Mouse (Mus musculus): ENCODE measurements around the gene Bbs1.
"Not testable (repeated sequence)": the region's sequence is repeated elsewhere in the genome, so short reads cannot be mapped to it uniquely, and the experiment has no call there.

Bbs1 gene

DNA sequence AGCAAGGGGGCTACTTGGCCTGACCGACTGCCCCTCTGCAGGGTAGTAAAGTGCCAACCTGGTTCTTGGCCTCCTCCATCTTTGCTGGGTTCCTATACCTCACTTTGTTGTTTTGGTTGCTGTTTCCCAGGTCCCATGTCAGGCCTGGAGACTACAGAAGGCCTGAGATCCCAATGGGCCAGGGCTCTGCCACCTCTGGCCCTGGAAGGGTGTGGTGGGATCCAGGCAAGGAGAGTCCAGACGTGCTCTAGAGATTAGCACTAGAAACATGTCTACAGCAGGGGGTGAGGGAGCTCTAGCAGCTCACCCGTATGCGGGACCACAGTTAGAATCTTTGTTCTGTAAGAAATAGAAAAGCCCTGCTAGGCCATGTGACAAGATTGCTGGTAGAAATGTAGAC, 22.5 kb downstream of the Bbs1 start:
- DNase-seq (ENCODE audit: low spot score), result no peak

DNA sequence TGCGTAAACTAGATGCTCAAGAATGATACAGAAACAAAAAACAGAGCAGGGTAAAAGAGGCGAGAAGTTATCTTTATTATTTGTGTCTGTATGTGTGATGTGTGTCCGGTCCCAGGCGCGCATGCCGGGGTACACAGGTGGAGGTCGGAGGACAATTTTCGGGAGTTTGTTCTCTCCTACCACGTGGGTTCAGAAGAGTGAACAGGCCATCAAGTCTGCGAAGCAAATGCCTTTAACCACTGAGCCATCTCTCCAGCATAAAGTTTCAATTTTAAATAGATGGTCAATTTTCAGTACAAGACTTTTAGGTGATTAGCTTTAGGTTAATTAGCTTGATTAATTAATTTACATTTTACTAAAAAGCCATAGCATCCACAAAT, 27.1 kb downstream of the Bbs1 start:
- DNase-seq (ENCODE audit: low spot score), result no peak

DNA sequence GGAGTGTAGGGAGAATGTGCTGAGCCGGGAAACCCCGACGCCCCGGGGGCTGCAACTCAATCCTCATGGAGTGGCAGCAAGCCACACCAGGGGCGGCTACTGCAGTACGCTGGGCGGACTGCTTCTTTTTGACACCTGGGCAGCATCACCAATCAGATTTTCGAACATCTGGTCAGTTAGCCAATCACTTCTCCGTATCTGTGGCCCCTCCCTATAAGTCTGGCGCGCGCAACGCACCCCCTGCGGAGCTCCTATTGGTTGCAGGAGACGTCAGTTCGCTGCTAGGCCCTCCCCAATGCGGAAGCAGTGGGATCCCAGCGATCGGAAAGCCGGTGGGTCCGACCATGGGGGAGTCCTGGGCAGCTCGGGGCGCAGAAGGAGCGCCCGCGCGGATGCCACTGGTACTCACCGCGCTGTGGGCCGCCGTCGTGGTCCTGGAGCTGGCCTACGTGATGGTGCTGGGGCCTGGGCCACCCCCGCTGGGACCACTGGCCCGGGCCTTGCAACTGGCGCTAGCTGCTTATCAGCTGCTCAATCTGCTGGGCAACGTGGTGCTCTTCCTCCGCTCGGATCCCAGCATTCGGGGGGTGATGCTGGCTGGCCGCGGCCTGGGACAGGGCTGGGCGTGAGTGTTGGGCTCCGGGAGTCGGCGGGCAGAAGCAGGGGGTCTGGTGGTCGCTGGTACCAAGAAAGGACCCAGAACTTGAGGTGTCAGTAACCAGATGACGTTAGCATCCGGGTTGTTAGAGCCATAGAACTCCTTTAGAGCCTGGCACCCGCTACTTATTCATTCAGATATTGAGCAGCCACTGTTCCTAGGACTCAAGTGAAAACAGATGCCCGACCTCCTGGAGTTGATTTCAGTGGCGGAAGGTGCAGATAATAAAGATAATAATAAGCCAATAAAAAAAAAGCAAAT, 27.8 kb downstream of the Bbs1 start, which contains the start of gene Zdhhc24:
Gene Zdhhc24, plus strand, starts transcription at position 264 of the 919 bp plus-strand sequence.
- peak; percentile 95 for DNase-seq (ENCODE audit: low spot score)

DNA sequence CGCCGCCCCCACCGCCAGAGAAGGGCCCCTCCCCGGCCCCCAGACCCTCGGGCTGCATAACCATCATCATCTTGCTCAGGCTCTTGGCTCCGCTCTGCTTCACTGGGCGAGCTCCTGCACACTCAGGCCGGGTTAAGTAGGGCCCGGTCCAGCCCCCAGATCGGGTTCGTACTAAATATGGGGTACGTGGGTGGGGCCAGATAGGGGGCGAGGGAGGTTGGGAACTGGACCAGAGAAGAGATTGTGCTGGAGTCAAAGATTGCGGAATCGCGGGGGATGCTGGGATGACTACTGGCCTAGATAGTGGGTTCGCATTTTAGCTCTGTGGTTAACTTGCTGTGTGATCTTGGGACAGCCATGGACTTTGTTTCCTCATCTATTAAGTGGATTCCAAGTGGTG, 28.6 kb downstream of the Bbs1 start, which contains the start of gene Actn3:
Gene Actn3, minus strand, starts transcription at position 125 of the 400 bp plus-strand sequence.
- DNase-seq (ENCODE audit: low spot score), result peak; percentile 38

DNA sequence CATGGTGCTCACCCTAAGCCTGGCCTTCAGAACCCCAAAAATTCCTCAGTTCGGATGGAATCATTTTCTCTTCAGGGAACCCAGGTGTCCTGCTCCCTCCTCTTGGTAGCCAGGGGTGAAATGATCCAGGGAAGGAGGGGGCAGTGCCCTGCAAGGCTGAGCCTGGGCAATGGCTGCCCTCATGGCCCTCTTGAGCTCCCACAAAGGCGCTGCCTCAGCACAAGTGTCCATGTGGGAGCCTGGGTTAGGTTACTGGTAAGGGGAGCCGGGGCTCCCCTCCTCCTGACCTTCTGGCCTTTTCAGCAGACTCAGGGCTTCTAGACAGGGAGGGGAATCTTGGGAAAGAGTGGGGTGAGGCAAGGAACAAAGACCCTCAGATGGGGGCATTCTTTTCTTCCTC, 29.7 kb downstream of the Bbs1 start:
- DNase-seq (ENCODE audit: low spot score), result no peak

DNA sequence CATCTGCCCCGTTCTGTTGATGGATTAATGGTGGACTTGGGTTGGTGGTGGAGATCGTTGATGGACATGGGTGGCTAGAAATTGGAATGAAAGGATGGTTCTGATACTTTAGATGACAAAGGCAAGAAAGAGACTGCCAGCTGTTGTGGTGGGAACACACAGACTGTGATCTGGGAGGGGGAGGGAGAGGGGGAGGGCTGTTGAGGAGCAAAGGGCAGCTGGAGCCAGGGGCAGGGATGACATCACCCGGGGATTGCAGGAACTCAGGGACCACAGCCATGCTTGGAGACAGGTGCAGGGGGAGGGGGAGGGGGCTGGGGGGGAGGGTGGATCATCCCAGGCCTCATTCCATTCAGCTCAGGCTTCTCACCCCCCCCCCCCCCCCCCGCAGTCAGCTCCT, 30.2 kb downstream of the Bbs1 start:
- no peak for DNase-seq (ENCODE audit: low spot score)

DNA sequence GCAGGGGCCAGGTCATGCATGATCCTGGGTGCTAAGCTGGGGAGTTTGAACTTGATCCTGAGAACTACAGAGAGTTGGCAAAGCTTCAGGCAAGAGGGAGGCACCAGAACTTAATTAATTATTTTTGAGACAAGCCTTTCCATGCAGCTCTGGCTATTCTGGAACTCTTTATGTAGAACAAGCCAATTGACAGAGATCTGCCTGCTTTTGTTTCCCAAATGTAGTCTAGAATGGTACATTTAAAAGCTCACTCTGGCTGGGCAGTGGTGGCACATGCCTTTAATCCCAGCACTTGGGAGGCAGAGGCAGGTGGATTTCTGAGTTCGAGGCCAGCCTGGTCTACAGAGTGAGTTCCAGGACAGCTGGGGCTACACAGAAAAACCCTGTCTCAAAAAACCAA, 31.8 kb downstream of the Bbs1 start:
- not testable (repeated sequence) for DNase-seq (ENCODE audit: low spot score)

DNA sequence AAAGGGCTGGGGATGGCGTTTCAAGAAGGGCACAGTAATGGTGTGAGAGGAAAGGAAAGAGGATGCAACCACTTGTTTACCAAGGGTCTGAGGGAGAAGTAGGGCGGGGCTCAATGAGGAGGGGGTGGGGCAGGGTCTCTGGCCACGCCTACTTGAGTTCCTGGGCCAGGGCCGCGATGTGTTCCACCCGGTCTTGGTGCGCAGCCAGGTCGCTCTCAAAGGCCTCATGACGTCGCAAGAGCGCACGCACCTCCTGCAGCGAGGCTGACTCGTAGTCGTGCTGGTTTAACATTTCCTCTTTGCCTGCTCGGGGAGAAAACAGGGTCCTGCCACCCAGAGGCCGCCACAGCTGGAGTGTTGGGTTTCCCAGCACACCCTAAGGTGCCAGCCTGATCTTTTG, 41.3 kb downstream of the Bbs1 start:
- DNase-seq (ENCODE audit: low spot score), result peak; percentile 28

DNA sequence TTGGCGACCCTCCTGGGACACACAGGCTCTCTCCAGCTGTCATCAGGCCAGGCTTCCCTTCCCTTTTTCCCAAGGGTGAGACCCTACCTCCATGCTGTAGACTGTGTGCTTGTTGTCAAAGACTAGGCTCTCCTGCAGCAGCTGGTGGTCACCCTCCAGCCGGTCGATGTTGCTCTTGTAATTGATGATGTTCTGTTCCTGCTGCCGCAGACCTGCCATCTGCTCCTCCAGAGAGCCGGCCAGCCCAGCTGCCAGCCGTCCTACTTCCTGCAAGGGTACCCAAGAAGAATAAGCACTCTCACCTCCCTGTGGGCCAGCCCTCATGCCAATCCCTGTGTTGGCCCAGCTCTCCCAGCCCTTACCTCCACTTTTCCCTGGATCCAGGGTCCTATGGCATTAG, 43.4 kb downstream of the Bbs1 start:
- no peak for DNase-seq (ENCODE audit: low spot score)

DNA sequence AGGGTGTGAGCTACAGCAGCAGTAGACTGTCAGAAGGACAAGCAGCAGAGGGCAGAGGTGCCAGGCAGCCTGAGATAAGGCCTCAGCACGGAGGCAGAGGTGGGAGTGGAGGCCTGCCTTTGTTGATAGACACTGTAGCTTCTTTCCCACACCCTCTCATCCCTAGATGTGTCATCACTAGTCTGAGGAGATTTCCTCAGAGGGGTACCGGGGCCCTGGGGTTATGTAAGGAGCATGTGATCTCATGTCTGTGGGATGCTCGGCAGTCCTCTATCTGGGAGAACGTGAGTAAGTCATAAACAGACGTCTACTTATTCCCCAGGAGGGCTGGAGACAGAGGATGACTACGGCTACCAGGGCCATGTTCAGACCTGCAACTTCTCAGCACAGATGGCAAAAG, 47.3 kb downstream of the Bbs1 start:
- no peak for DNase-seq (ENCODE audit: low spot score)

DNA sequence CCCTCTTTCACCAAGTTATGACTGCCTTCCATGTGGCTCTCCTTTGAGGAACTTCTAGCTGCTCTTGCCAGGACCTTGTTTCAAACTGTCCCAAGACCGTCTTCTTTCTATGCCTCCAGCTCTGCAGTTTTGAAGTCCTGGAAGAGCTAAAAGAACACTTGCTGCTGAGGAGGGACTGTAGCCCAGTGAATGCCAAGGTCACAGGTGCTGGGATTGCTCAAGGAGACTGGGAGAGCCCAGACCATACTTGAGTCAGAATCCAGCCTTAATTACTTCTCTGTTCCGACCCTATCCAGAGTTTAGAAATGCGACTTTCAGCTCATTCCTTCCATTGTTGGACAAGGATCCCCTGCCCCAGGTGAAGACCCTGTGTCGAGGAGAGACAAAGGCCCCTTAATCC, 50.5 kb downstream of the Bbs1 start:
- DNase-seq (ENCODE audit: low spot score), result no peak

DNA sequence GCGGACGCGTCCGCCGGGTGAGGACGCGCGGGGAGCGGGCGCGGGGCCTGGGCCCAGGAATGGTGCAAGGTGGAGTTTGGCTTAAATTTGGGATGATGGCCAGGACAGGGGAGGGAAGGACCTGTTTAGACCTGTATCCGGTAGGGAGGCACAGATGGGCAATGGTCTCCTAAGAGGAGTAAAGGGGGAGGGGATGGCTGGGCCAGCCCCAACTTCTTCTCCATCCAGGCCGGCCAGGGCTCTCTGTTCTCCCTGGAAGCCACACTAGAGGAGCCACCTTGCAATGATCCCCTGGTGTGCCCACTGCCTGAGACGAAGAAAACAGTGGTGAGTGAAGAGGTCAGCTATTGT, 51.0 kb downstream of the Bbs1 start:
- no peak for DNase-seq (ENCODE audit: low spot score)

DNA sequence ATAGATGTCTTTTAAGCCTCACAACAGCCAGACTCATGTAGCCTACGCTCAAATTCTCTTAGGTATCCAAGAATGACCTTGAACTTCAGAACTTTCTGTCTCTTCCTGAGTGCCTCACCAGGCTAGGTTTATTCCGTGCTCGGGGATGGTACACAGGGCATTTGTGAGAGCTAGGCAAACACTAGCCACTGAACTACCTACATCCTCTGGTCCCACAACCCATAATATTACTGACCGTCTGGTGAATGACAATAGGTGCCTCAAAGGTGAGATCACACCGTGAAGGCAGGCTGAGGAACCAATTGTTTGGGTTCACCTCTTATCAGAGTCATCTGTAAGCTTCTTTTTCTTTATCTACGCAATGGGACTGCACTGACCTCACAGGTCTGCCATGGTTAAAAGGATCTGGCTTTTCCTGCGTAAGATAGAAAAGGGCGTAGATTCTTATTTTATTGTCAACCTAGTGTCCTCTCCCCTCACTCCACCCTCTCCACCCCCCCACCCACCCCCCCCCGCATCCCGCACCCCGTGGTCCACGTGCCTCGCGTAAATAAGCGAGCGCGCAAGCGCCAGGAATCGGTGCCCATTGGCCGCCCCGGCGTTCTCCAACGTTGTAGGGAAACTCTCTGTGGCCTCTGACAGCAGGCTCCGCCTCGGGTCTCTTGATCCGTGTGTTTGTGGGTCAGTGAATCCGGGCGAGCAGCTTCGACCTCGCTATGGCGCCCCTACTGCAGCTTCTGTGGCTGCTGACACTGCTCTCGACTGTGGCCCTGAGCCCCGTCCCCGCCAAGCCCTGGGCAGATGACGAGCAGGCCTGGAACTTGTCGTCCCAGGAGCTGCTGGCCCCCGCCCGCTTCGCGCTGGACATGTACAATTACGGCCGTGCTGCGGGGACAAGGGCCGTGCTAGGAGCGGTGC, 51.6 kb downstream of the Bbs1 start, which contains the start of gene Ctsf:
Gene Ctsf, plus strand, starts transcription at position 579 of the 918 bp plus-strand sequence.
- DNase-seq (ENCODE audit: low spot score), result peak; percentile 92

DNA sequence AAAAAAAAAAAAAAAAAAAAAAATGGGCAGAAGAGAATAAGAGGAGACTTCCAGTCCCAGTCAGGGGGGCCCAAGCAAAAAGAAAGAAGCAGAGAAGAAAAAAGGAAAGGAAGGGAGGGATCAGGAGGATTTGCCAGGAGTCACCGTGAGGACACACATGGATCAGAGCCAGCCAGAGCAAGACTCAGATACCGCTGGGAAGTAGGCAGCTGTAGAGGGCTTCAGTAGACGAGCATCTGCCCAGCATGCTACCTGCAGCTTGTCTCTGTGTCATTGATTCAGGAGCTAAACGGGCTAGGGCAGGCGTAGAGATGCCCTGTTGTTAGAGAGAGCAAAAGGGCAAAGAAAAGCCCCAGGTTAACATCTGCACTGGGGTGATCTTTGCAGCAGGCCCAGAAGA, 56.1 kb downstream of the Bbs1 start:
- no peak for DNase-seq (ENCODE audit: low spot score)

DNA sequence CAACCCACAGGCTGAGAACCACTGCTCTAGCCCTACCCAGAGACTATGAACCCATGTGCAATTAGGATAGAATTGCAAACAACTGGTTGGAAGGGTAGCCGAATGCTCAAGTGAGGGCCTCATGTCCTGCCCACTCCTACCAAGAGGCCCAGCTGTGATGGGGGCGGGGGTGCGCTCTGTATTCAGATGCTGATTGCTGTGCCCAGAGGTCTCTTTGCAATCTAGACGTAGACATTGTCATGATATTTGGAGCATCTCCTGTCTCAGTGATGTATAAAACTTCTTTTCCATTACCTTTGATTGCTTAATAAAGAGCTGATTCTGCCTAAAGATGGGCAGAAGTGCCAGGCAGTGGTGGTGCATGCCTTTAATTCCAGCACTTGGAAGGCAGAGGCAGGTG, 56.6 kb downstream of the Bbs1 start:
- DNase-seq (ENCODE audit: low spot score), result no peak

DNA sequence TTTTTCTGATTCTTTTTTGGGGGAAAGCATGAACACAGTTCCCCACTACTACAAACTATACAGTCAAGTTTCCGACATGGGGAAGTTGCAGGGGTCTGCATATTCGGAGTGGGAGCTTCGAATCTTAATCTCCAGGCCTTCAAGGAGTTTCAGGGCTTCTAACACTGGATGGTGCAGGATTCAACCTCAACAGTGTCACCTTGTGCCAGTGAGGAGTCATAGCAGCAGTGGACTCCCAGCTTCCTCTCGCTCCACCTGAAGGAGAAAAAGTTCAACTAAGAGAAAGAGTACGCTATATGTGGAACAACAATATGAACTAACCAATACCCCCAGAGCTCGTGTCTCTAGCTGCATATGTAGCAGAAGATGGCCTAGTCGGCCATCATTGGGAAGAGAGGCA, 58.9 kb downstream of the Bbs1 start:
- DNase-seq (ENCODE audit: low spot score), result peak; percentile 60

DNA sequence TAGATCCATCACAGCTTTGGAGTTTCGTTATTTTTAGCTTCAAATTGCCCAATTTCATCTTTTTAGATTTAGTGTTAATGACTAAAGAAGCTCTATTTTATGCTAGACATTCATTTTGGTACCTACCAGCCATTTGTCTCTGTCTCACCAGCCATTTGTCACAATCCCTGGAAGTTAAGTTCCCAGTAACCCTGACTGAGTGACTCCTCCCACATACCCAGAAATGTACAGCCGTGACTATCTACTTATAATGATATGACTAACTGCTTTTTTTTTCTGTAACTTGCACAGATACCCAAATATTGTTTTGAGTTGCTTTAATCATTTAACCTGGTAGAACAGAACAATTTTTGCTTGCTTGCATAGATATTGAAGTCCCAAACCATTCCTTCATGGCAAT, 60.6 kb downstream of the Bbs1 start:
- DNase-seq (ENCODE audit: low spot score), result no peak

DNA sequence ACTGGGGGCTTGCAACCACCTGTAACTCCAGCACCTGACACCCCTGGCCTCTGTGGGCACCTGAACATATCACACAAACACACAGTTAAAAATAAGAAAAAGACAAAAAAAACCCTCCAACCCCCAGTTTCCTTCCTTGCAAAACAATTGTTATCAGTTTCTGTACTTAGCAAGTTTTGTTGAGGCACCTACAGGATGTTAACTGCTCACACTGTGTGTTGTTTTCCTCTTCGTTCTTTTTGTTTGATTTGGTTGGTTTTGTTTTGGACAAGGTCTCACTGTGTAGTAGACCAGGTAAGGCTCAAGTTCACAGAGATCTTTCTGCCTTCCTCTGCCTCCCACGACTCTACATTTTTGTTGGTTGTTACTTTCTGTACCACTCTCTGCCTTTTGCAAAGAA, 63.8 kb downstream of the Bbs1 start:
- no peak for DNase-seq (ENCODE audit: low spot score)

DNA sequence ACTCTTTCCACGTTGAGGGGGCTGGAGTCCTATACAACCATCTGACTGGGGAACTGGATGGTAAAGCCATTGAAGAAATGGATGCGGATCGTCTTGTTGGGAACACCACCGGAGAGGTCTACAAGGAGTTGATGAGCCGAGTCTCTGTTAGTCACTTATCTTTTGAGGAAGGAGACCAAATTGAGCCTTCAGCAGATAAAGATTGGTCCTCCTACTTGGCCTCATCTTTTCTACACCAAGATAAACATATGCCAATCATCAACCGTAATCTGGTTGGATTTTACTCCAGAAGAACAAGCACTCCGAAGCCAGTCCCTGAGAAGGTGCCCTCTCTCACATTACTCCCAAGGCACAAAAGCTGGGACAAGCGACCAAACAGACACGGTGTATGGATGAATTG, 65.6 kb downstream of the Bbs1 start:
- DNase-seq (ENCODE audit: low spot score), result no peak

DNA sequence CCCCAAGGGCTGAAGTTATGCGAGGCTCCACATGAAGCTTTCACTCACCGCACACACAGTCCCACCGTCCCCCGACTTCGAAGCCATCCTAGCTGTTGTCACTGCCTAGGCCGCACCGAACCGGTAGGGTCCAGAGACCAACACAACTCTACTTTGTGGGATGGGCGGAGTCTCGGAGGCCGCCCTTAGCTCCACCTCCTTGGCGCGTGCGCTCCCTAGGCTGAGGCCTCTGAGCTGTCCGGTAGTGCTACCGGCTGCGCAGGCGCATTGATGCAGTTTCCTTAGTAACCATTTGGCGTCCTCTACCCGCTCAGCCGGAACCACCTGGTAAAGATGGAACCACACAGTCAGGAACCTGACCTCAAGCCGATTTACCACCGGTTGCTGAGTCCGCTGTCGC, 67.3 kb downstream of the Bbs1 start, which contains the start of the genes Ccs and Ccdc87:
Gene Ccs, minus strand, starts transcription at position 184 of the 400 bp plus-strand sequence.
Gene Ccdc87, plus strand, starts transcription at position 218 of the 400 bp plus-strand sequence.
- DNase-seq (ENCODE audit: low spot score), result peak; percentile 98

DNA sequence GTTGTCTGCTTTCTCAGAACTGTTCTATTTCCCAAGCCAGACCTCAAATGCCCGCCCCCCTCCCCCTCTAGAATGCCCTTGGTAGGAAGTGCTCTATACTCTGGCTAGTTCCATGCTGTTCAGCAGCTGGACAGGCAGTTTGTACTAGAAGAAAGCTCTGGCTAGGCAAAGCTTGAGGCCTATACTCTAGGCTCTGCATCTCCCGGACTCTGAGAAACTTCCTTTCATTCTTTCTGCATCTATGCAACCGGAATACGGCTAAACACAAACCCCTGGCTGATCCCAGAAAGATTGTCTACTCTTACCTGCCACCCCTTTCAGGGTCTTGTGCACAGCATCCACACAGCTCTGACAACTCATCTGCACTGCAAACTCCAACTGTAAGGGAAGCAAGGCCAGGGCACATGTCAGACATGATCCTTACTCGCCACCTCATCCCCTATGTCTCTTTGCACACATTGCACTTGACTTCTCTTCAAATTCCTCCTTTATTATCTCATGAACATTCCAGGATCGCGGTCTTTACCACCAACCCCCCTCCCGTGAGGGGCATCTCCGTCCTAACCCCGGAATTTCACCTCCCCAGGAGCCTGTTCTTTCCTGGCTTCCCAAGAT, 67.8 kb downstream of the Bbs1 start:
- DNase-seq (ENCODE audit: low spot score), result no peak

DNA sequence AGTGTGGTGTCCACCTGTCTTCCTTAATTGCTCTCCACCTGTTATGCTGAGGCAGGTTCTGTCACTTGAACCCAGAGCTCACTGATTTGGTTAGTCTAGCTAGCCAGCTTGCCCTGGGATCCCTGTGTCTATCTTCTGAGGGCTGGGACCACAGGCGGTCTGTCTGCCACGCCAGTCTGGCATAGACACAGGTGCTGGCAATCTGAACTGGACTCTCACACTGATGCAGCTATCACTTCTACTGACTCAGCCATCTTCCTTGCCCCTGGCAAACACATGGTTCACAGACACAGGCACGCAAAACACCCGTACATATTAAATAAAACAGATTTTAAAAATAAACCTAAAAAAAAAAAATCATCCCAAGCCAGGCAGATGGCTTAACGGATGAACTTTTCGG, 69.4 kb downstream of the Bbs1 start:
- no peak for DNase-seq (ENCODE audit: low spot score)

Data from embryo, embryonic 10 days (tissue).